Mouse (Mus musculus) inflammation-experienced regulatory T-cells, adult 6 months (primary cell): ENCODE data around the gene Snx12. TPM values are rescaled to one million over a fixed set of nuclear protein-coding genes. Genes with fewer than 3 reads are reported as not detected.
"Not testable (repeated sequence)": the region's sequence is repeated elsewhere in the genome, so short reads cannot be mapped to it uniquely, and the experiment has no call there.

Source experiments
- ATAC-seq: one replicate; pipeline ENCODE4 v1.8.0; 2017
- polyA plus RNA-seq, 3 experiments: library from polyadenylated mRNA; unstranded; fragments of 100-300 nt; shearing (Covaris generic); gene quantifications; one replicate each; pipeline ENCODE4 v1.2.1; 2017

The Snx12 gene
- polyA plus RNA-seq, 3 experiments from 2014 or later = 43.0 to 58.6 (median 44.6) TPM

DNA sequence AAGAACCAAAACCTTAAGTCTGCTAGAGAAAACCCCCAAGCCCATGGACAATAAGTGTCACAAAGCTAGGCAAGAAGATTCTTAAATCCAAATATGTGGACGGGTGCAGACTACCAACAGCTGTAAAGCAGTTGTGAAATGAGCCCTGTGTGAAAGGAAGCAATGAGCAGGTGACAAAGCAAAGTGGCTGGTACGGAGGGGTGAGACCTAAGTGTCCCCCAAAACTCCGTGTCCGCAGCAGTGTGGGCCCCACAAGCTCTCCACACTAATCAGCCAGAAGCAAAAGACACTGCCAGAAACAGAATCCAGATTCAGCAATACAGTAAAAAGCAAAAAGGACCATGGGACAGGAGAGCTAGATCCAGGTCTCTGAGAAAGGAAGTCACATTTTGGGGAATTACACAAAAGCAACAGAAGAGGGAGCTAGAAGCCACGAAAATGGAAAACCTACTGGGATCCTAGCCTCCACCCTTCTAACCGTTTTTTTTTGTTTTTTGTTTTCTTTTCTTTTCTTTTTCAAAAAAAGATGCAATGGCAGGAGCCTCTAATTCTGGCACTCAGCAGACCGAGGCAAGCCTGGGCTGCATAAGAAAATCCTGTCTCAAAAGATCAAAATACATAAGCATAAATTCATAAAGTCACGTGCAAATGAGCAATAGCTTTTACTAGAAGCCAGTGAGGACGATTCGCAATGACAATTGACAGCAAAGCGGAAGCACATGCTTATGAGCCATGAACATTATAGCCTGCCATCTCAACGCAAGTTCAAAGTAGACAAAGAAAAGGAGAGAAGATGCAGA is 90.2 kb downstream of the Snx12 start:
- ATAC-seq = peak; percentile 44

DNA sequence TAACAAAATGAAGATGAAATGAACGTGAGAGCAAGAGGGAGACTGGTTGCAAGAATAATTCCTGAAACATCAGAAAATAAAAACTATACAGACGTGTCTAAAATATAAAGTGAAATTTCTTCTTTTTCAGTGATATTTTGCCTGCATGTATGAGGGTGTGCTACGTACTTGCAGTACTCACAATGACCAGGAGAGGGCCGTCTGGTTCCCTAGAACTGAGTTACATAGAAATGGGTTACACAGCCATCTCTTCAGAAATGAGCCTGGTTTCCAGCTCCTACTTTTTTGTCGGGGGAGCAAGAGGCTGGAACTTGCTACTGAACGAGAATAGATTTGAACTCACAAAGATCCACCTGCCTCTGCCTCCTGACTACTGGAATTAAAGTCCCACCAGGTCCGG is 91.4 kb downstream of the Snx12 start:
- ATAC-seq = peak; percentile 59

DNA sequence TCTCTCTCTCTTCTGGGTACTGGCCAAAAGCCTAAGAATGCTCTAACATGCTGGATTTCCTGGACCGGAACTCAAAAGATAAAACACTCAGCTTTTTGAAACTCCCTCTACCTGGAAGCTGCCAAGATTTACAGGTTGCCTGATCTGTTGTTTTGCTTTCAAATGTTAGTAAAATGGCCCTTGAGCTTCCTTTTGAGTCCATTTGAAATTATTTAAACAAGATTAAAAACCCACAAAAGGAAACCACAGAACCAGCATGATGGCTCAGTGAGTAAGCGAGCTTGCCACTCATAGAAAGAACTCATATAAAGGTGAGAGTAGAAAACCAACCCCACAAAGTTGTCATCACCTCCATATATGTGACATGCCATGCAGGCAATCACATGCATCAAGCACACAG is 93.8 kb downstream of the Snx12 start:
- peak; percentile 63 for ATAC-seq

DNA sequence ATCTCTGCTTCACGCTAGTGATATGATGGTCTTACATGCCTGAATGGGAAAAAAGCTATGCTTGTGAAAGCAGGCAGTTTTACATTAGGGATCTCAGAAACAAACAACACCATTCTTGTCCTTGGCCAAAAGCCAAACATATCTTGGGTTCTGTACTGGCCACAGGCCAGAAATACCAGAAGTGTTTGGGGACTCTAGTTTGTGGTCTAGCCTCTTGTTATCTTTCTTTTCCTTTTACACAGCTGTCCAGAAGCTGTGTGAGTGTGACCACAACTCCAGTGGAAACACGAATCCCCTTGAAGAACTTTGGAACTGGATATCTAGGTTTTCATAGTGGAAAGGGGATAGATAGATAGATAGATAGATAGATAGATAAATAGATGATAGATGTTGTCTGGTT is 95.4 kb downstream of the Snx12 start:
- ATAC-seq = no peak

DNA sequence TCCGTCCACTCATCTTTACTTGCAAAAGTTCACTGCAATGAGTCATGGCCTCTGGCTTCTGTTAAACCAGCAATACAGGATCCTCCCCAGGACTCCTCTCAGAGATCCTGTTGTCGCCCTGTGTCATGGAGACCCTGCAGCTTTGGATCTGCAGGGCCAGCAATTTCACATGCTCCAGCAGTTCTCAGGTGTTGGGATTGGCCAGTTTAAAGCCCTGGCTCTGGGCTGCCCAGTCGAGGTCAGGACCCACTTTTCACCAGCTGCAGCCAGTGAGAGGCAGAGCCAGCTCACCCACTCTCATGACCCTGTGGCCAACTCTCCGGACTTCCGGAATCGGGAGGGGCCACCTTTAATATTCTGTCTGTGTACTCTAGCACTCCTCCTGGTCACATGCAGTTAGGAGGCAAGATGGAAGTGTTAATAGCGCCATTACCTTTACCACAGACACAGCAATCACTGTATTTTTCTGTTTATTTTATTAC is 95.8 kb downstream of the Snx12 start:
- ATAC-seq = no peak

DNA sequence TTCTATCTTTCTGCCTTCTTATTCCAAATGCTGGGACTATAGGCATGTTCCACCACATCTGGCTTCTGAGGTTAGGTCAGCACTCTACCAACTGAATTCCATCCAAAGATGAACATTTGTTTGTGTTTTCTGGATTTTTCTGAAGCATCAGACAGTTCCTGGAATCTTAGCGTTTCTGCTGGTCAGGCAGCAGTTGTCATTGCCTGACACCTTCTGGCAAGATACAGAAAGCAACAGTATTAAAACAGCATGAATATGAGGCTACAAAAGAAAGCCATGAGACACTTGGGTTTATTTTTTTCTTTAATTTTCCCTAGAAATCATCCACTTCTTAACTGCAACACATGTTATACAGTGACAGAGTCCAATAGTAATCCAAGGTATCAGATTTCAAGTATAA is 101.8 kb downstream of the Snx12 start:
- ATAC-seq = no peak

DNA sequence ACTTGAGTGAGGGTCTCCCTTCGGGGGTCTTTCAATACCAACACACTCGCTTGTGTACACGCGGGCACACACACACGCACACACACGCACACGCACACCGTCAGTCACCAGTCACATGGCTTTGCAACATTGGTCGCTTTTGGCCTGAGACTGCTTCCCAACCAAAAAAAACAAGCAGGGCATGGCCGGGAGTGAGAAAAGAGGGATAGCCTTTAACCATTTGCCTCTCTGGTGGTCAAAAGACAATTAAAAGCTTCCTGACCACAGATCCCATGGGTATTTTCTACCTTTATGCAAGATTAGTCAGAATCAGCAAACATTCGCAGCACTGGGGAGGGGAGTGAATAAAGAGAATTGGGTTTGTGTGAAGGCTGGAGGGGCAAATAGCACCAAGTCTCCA is 136.4 kb downstream of the Snx12 start, which contains the start of gene Slc7a3:
Gene Slc7a3 (minus strand): TSS at position 101 of the 400 bp plus-strand sequence.
- ATAC-seq = no peak

DNA sequence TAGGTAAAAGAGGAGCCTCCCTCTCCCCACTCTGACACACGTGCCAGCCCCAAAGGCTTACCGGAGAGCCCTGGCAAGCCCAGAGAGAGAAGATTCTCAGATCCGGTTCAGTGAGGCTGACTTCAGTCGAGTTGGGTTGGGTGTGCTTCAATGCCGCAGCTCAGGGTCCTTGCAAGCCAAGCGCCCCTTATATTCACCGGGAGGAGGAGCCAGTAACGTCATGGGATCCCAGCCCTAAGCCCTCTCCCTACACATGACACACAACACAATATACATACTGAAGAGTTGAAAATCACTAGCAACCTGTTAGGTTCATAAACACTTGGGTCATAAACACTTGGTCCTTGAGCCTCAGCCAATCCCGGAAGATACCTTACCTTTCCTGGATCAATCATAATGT is 137.2 kb downstream of the Snx12 start:
- ATAC-seq = not testable (repeated sequence)

DNA sequence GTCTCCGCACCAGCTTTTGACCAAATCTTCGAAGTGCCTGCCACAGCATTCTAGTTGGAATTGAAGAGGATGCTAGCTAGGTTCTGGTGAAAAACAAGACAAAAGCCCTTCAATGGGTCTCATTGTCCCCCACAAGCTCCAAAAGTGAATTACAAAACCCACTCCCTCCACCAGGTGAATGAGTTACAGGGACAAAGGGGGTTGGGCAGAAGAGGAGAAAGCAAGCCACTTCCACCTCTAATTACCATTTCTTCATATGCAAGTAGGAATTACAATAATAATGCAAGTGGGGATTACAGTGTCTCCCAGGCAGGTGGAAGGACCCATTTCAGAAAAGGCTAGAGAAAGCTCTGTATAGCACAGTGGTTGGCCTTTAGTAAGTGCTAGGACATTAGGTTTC is 138.2 kb downstream of the Snx12 start:
- no peak for ATAC-seq

DNA sequence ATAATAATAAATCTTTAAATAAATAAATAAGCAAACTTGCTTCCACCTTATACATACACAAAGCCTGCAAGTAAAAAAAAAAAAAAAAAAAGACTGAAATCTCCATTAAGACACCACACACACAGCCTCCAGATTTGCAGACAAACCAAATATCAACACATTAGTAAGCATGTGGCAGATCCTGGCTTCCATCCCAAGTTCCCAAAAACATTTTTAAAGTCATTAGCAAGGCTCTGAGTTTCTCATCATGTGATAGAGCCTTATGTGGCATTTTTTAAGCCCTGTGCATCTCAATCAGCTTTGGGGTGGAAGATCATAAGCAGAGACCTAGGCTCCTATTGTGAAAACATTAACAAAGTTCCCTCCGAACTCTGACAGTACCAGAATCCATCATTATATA is 157.1 kb downstream of the Snx12 start:
- no peak for ATAC-seq

DNA sequence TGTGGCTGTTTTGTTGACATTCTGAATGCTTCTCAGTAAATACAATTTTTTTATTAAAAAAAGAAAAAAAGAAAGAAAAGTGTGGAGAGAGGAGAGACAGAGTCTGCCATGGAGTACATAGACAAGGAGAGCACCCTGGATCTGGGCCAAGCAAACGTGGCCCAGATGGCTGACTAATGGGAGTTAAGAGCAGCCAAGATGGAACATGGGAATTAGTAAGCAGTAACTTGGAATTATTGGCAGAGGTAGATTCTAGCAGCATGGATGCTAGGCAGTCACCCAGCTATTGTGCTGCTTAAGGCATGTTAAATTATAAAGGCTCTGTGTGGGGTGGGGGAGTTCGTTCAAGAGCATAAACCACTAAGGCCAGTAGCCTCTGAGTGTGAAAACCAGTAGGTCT is 158.9 kb downstream of the Snx12 start:
- ATAC-seq = no peak

DNA sequence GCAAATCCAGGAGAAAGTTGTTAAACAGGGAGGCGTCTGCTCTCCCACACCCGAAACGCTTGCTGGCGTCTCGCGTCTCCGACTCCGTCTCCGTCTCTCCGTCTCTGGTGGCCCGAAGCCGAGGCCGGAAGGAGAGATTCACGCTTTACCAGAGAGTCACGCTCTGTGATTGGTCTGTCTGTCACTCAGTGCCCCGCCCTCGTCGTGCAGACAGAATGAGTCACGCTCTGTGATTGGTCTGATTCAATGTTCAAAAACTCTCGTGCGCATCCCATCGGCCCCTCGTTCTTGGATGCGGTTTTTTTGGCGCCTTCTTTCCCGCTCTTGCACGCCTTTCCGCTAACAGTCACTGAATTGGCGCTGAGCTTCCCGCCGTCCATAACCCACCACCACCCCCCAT is 162.8 kb downstream of the Snx12 start, which contains the start of gene Tex11:
Gene Tex11 (minus strand): TSS at position 127 of the 400 bp plus-strand sequence.
- ATAC-seq = no peak

Other genes with a start within 250 kb of the Snx12 start
- gene Tex11, start 162.9 kb downstream of the Snx12 start, polyA plus RNA-seq = 1 to 10 TPM in 1 of 3 experiments, not detected in 2; 2.7 TPM
- gene Slc7a3, start 136.5 kb downstream of the Snx12 start, polyA plus RNA-seq = 1 to 10 TPM in 1 of 3 experiments, under 1 TPM in 1, not detected in 1; 0.63 to 1.2 TPM
- gene Foxo4, start 32.0 kb upstream of the Snx12 start, polyA plus RNA-seq = 1 to 10 TPM; 3.6 to 4.7 (median 4.7) TPM
- gene Gm614, start 41.4 kb upstream of the Snx12 start, polyA plus RNA-seq = 1 to 10 TPM in 2 of 3 experiments, not detected in 1; 2.1 to 2.6 TPM
- 1,000 to 10,000 TPM; 1,580 to 1,755 (median 1,720) TPM for gene Il2rg, start 45.7 kb upstream of the Snx12 start, polyA plus RNA-seq
- gene Gm20489, start 46.5 kb upstream of the Snx12 start, polyA plus RNA-seq = 1 to 10 TPM in 1 of 3 experiments, not detected in 2; 1.3 TPM
- gene Med12, start 51.5 kb upstream of the Snx12 start, polyA plus RNA-seq = 10 to 100 TPM; 55.5 to 98.4 (median 75.3) TPM
- gene Nlgn3, start 76.6 kb upstream of the Snx12 start, polyA plus RNA-seq = under 1 TPM in 2 of 3 experiments, not detected in 1; 0.15 to 0.23 TPM
- gene Gjb1, start 153.8 kb upstream of the Snx12 start, polyA plus RNA-seq = not detected
- 10 to 100 TPM; 12.3 to 22.1 (median 15.8) TPM for gene Zmym3, start 198.3 kb upstream of the Snx12 start, polyA plus RNA-seq
- 100 to 1,000 TPM; 343 to 390 (median 352) TPM for gene Nono, start 206.8 kb upstream of the Snx12 start, polyA plus RNA-seq
- gene Itgb1bp2, start 226.5 kb upstream of the Snx12 start, polyA plus RNA-seq = under 1 TPM in 2 of 3 experiments, not detected in 1; 0.26 to 0.73 TPM